Mouse (Mus musculus) bone marrow macrophage, adult 2 months (primary cell): Measurements from ENCODE around the gene Usp36.

ENCODE experiments used
- CTCF ChIP-seq: IDR thresholded peaks from 2 replicates; pipeline ENCODE4 v1.5.1; 2012; ENCODE audit warnings: low read depth, mild to moderate bottlenecking, low read length, moderate library complexity
- POLR2A ChIP-seq: IDR thresholded peaks from 2 replicates; pipeline ENCODE4 v1.6.1; 2012; ENCODE audit warnings: mild to moderate bottlenecking, low read depth, low read length, borderline replicate concordance

- TF ChIP-seq CTCF: no peak
- TF ChIP-seq POLR2A: no peak
Observed at GRCm38 (mm10) chr11:118226850-118227249, 63.2 kb downstream of the Usp36 start.
